Mouse (Mus musculus) layer of hippocampus, postnatal 25 days (tissue): ENCODE results near the gene Utp15. TPM values are rescaled to one million over a fixed set of nuclear protein-coding genes. Genes with fewer than 3 reads are reported as not detected.
A peak's percentile ranks its signal among the peaks of the same experiment; 100 is the strongest.

Source experiments
- DNase-seq, 2 experiments: peaks; one replicate each; pipeline ENCODE4 v3.0.0; 2022; ENCODE audit warnings: mixed read lengths in 2 of 2, low spot score in 1 of 2; ENCODE audit errors: extremely low spot score in 1 of 2
- total RNA-seq, 2 experiments: library from RNA; stranded (reverse); gene quantifications; 2 replicates each; pipeline ENCODE4 v1.2.3; 2021

Gene Utp15
- total RNA-seq, 2 experiments from 2014 or later, result 17.2 to 23.0 TPM

GRCm38 (mm10) chr13:98263458-98263987 is 682 bp upstream of the Utp15 start:
- DNase-seq, result no peak

GRCm38 (mm10) chr13:98254921-98255320 is 7.9 kb downstream of the Utp15 start:
- peak in 1 of 2 experiments; percentile 26 for DNase-seq

- DNase-seq, result no peak
Observed at GRCm38 (mm10) chr13:98249594-98249993, 13.2 kb downstream of the Utp15 start.

GRCm38 (mm10) chr13:98245386-98245785 is 17.5 kb downstream of the Utp15 start:
- no peak for DNase-seq

- DNase-seq, result no peak
Observed at GRCm38 (mm10) chr13:98244571-98245350, 18.1 kb downstream of the Utp15 start.

GRCm38 (mm10) chr13:98241531-98242282 is 21.1 kb downstream of the Utp15 start:
- DNase-seq, result no peak

- peak; percentile 69 to 91 for DNase-seq
Observed at GRCm38 (mm10) chr13:98239978-98240641, 22.7 kb downstream of the Utp15 start.

GRCm38 (mm10) chr13:98235451-98235850 is 27.4 kb downstream of the Utp15 start:
- DNase-seq, result no peak

- no peak for DNase-seq
Observed at GRCm38 (mm10) chr13:98230511-98230910, 32.3 kb downstream of the Utp15 start.

- no peak for DNase-seq
Observed at GRCm38 (mm10) chr13:98226225-98226624, 36.6 kb downstream of the Utp15 start.

- no peak for DNase-seq
Observed at GRCm38 (mm10) chr13:98222848-98223247, 40.0 kb downstream of the Utp15 start.

GRCm38 (mm10) chr13:98210137-98210536 is 52.7 kb downstream of the Utp15 start:
- DNase-seq, result no peak

GRCm38 (mm10) chr13:98208842-98209241 is 54.0 kb downstream of the Utp15 start:
- DNase-seq, result peak in 1 of 2 experiments; percentile 56

GRCm38 (mm10) chr13:98206546-98206870 is 56.3 kb downstream of the Utp15 start:
- no peak for DNase-seq

- DNase-seq, result peak; percentile 43 to 50
Observed at GRCm38 (mm10) chr13:98205771-98206545, 56.9 kb downstream of the Utp15 start, which contains the start of gene Arhgef28. Gene Arhgef28 (minus strand): TSS chr13:98206439.

- DNase-seq, result no peak
Observed at GRCm38 (mm10) chr13:98205111-98205510, 57.7 kb downstream of the Utp15 start.

GRCm38 (mm10) chr13:98204371-98204770 is 58.5 kb downstream of the Utp15 start:
- DNase-seq, result no peak

GRCm38 (mm10) chr13:98201436-98201835 is 61.4 kb downstream of the Utp15 start:
- no peak for DNase-seq
